Mouse (Mus musculus) limb, embryonic 11.5 days (tissue): Measurements from ENCODE around the gene Nr2e3. TPM values are rescaled to one million over a fixed set of nuclear protein-coding genes. Genes with fewer than 3 reads are reported as not detected.
A peak's percentile ranks its signal among the peaks of the same experiment; 100 is the strongest.

ENCODE experiments used
- ATAC-seq: fragments of 200-750 bp; cut with Nextera tagmentation; 2 replicates; pipeline ENCODE4 v1.8.0; 2017; ENCODE audit warnings: low read depth; ENCODE audit not compliant: insufficient number of reproducible peaks, low FRiP score, low TSS enrichment
- DNase-seq: peaks from one replicate; pipeline ENCODE4 v3.0.0-alpha.2; 2015; ENCODE audit warnings: low spot score
- H3K27ac ChIP-seq: fragments of 300-500 bp; sonication (generic); replicated peaks from 2 replicates; pipeline ENCODE4 v1.5.1; 2014; ENCODE audit warnings: low read depth, mild to moderate bottlenecking, low read length
- H3K27me3 ChIP-seq: fragments of 300-500 bp; sonication (generic); 2 replicates; pipeline ENCODE4 v1.6.1; 2014; ENCODE audit warnings: mild to moderate bottlenecking, low read length, mixed read lengths; ENCODE audit not compliant: control insufficient read depth, insufficient read depth
- H3K36me3 ChIP-seq: fragments of 300-500 bp; sonication (generic); 2 replicates; pipeline ENCODE4 v1.6.1; 2014; ENCODE audit warnings: mild to moderate bottlenecking, low read length, moderate library complexity, mixed read lengths; ENCODE audit not compliant: control insufficient read depth, insufficient read depth
- H3K4me1 ChIP-seq: fragments of 300-500 bp; sonication (generic); 2 replicates; pipeline ENCODE4 v1.6.1; 2014; ENCODE audit warnings: low read length, mixed read lengths; ENCODE audit not compliant: control insufficient read depth, insufficient read depth
- H3K4me2 ChIP-seq: fragments of 300-500 bp; sonication (generic); 2 replicates; pipeline ENCODE4 v1.6.1; 2014; ENCODE audit warnings: low read depth, mild to moderate bottlenecking, moderate library complexity; ENCODE audit not compliant: severe bottlenecking
- H3K4me3 ChIP-seq: fragments of 300-500 bp; sonication (generic); 2 replicates; pipeline ENCODE4 v1.5.1; 2014; ENCODE audit warnings: low read depth, low read length
- H3K9ac ChIP-seq: fragments of 300-500 bp; sonication (generic); 2 replicates; pipeline ENCODE4 v1.6.1; 2014; ENCODE audit warnings: mild to moderate bottlenecking, low read length
- H3K9me3 ChIP-seq: fragments of 300-500 bp; sonication (generic); 2 replicates; pipeline ENCODE4 v1.6.1; 2016; ENCODE audit warnings: low read length; ENCODE audit not compliant: control insufficient read depth
- WGBS: fragments of 180-500 bp; shearing (Covaris S2); extraction: QIAGEN DNeasy Blood & Tissue Kit; methylation state at CpG from one replicate; pipeline ENCODE4 v1.1.7; 2014; 5-methylcytosine and 5-hydroxymethylcytosine counted together
- polyA plus RNA-seq: library from polyadenylated mRNA; unstranded; fragments of >200 nt; fragmentation: Nextera tagmentation; extraction: Ambion mirVana; gene quantifications from 2 replicates; pipeline ENCODE4 v1.2.1, GENCODE M21; 2014

Nr2e3 gene
- 0.71 and 1.1 TPM in 2 replicates for polyA plus RNA-seq

DNA sequence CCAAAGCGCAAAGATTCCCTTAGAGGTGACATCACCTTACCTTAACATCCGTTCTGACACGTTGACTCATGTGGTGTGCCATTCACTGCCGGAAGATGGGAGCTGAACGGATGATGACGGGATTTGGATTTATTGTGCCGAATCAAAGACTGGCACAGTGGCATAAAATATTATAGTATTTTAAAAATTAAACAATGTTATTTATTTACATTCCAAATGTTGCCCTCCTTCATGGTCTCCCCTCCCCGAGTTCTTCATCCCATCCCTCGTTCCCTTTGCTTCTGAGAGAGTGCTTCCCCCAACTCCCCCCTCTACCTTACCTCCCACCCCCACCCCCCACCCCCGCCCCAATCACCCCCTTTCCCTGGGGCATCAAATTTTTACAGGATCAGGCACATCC, at the start of gene Nr2e3:
Gene Nr2e3, minus strand, starts transcription at position 101 of the 400 bp plus-strand sequence.
- no peaks in the 10 kb centered on the region for H3K27me3 ChIP-seq
- H3K4me2 ChIP-seq: no peak within 1 kb of the TSS
- no peak within 1 kb of the TSS for H3K27ac ChIP-seq
- ATAC-seq (no peak), DNase-seq (no peak)
- H3K4me1 ChIP-seq: peaks cover 5% of the 10 kb centered on the region
- no peak within 1 kb of the TSS for H3K4me3 ChIP-seq
- H3K9me3 ChIP-seq: no peaks in the 10 kb centered on the region
- H3K9ac ChIP-seq: no peak within 1 kb of the TSS
- H3K36me3 ChIP-seq: no peaks in the 10 kb centered on the region
- 87% methylated on average over 10 of the region's 10 CpGs for WGBS

DNA sequence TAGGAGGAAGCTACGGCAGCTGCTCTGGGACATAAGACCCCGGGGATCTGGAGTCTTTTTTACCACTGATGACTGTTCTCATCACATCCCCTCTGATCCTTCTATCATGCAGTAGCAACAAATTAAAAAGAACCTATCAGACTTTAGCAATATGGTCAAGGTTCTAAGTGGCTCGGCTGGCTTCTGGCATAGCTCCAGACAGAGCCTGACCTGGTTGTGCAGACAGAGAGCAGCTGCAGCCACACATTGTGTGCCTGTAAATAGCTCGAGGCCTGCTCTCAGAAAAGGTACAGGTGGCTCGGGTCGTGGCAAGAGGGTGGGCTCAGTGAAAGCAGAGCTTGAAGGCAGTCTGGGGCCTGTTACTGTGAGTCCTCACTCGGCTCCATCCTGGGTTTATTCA, 48.5 kb upstream of the Nr2e3 start:
- Histone ChIP-seq H3K4me1 (peaks cover 5% of the 10 kb centered on the region; the same call in 1 of the 2 replicates), H3K27ac (no peak overlapping the region), H3K36me3 (no peaks in the 10 kb centered on the region), H3K4me3 (no peak overlapping the region), H3K9ac (no peak overlapping the region), H3K27me3 (no peaks in the 10 kb centered on the region), H3K9me3 (no peaks in the 10 kb centered on the region), H3K4me2 (no peak overlapping the region)
- DNase-seq (no peak), ATAC-seq (no peak)
- WGBS: 60% methylated on average over 7 of the region's 7 CpGs

DNA sequence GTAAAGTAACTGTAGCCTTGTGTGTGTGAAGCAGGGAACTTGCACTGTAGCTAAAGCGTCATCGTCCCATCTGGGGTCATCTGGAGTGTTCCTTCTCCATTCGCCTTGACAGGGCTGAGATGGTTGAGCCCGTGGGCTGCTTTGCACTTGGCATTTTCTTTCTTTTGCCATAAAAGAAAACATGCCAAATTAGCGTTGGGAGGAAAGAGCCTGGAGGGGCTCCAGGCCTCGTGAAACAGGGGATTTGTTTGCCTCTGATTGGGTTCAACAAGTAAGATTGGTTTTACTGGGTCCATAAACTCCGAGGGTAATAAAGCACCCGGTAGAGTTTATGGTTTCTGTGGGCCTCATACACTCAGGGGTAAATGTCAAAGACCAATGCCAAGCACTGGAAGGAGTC, 41.9 kb upstream of the Nr2e3 start:
- 37% methylated on average over 8 of the region's 8 CpGs for WGBS
- 0 out of 2 replicates have a peak, but pooled peaks cover 5% of the 10 kb centered on the region for H3K4me1 ChIP-seq
- H3K36me3 ChIP-seq: no peaks in the 10 kb centered on the region
- no peak overlapping the region for H3K4me2 ChIP-seq
- no peaks in the 10 kb centered on the region for H3K9me3 ChIP-seq
- no peak overlapping the region for H3K9ac ChIP-seq
- peak; percentile 59 for DNase-seq
- H3K4me3 ChIP-seq: no peak overlapping the region
- no peaks in the 10 kb centered on the region for H3K27me3 ChIP-seq
- peak overlapping the region; percentile 16 for H3K27ac ChIP-seq
- ATAC-seq: peak; percentile 39; the same call in 1 of the 2 replicates

DNA sequence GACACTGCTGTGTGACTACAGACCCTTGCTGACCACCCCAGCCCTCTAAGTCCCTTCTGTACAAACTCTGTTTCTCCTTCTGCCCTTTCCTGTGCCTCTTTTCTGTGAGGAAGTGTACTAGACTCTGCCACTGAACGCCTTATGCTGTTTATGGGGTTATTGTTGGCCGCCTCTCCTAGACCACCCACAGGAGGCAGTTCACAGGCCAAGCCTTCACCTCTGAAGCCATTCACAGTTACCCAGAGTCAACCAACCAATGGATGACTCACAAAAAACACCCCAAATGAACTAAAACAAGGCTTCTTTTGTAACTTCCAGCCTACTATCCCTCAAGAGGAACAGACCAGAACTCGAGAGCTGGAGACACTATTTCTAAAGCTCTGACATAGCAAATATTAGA, 41.0 kb upstream of the Nr2e3 start:
- no peak overlapping the region for H3K9ac ChIP-seq
- no peak overlapping the region for H3K4me2 ChIP-seq
- ATAC-seq: no peak
- 60% methylated on average over 3 of the region's 3 CpGs for WGBS
- no peak for DNase-seq
- H3K36me3 ChIP-seq: no peaks in the 10 kb centered on the region
- no peaks in the 10 kb centered on the region for H3K27me3 ChIP-seq
- H3K4me1 ChIP-seq: 0 out of 2 replicates have a peak, but pooled peaks cover 5% of the 10 kb centered on the region
- no peak overlapping the region for H3K4me3 ChIP-seq
- no peak overlapping the region for H3K27ac ChIP-seq
- no peaks in the 10 kb centered on the region for H3K9me3 ChIP-seq

DNA sequence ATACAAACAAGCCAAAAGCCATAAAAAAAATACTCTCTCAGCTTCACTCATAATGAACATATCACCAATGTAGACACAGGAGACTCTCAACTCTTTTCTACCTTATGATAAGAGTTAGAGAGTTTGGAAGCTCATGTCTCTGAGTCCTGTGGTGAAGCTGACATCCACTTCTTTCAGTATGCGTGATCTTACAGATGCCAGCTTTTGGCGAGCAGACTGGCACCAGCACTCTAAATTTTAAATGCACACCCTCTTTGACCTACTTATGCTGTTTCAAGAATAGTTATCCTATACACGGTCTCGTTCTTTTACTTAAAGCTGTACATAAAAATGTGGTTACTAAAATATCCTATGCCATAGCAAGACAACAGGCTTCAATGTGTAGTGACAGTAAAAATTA, 37.3 kb upstream of the Nr2e3 start:
- H3K4me1 ChIP-seq: 0 out of 2 replicates have a peak, but pooled peaks cover 5% of the 10 kb centered on the region
- no peaks in the 10 kb centered on the region for H3K9me3 ChIP-seq
- DNase-seq: no peak
- no peak overlapping the region for H3K4me2 ChIP-seq
- no peaks in the 10 kb centered on the region for H3K27me3 ChIP-seq
- H3K36me3 ChIP-seq: no peaks in the 10 kb centered on the region
- H3K4me3 ChIP-seq: no peak overlapping the region
- 90% methylated on average over 4 of the region's 4 CpGs for WGBS
- no peak overlapping the region for H3K9ac ChIP-seq
- no peak overlapping the region for H3K27ac ChIP-seq
- no peak for ATAC-seq

DNA sequence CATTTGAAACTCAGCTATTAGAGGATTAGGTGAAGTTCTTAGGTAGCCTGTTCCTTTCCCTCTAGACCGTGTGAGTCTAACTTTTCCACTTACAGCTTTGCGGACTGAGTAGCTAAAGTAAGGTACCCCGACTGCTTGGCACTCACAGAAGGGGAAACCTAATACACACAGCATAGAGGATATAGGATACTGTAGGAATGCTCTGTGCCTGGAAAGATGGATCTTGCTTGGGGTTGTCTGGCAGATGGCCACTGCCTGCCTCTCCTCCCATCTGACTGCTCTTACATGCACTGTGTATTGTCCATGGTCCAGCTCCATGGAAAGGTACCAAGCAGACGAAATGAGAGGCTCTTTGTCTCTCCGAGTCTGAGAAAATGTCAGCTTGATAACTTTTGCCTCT, 30.9 kb upstream of the Nr2e3 start:
- H3K4me2 ChIP-seq: no peak overlapping the region
- H3K27ac ChIP-seq: no peak overlapping the region
- no peak overlapping the region for H3K4me3 ChIP-seq
- H3K9me3 ChIP-seq: no peaks in the 10 kb centered on the region
- H3K4me1 ChIP-seq: no peaks in the 10 kb centered on the region
- no peak overlapping the region for H3K9ac ChIP-seq
- H3K36me3 ChIP-seq: no peaks in the 10 kb centered on the region
- DNase-seq (no peak), ATAC-seq (no peak)
- WGBS: 87% methylated on average over 5 of the region's 5 CpGs
- no peaks in the 10 kb centered on the region for H3K27me3 ChIP-seq

DNA sequence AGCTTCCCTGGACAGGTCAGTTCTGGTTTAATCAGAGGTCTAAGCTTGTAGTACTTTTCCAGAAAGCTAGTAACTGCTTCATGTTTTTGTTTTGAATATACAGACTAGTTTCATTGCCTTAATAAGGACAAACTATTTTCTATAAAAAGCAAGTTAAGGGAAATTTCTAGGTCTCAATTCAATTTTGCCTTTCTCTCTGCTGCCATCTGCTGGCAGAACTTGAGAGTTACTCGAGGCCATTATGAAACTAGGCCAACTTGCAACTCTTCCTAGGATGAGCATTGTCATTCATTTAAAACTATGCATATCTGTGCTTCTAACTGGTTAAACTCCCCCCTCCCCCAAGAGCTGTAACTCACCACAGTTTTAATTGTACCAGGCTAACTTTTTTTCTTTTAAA, 29.4 kb upstream of the Nr2e3 start:
- Histone ChIP-seq H3K9ac (no peak overlapping the region), H3K9me3 (no peaks in the 10 kb centered on the region), H3K36me3 (no peaks in the 10 kb centered on the region), H3K27me3 (no peaks in the 10 kb centered on the region), H3K27ac (no peak overlapping the region), H3K4me1 (no peaks in the 10 kb centered on the region), H3K4me2 (no peak overlapping the region), H3K4me3 (no peak overlapping the region)
- DNase-seq (peak; percentile 77), ATAC-seq (no peak)
- 0% methylated on average over 1 of the region's 1 CpGs for WGBS

DNA sequence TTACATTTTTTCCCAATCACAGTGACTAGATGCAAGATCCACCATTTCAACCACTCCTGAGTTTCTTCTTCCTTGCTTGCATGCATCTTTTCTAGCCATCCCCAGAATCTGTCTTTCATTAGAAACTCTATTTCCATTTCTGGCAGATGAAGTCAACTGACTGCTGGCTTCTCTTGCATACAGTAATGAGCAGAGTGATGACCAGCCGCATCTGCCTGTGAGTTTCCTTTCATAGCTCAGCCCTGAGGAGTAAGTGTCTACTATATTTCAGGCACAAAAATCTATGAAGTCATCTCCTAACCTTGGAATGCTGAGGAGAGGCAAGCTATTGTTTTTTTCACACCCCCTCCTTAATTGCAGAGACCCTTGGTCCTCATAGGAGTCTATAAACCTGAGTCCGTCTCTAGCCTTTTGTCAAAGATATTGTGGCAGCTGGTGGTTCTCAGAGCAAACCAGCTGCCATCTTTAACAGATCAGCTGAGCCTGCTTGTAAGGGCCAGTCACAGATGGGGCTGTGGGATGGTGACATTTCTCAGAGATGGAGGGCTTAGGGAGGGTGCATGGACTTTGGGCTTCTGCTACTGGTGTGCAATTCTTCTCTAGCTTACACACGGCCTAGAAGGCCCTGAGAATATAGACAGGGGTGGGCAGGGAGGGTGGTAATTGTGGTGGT, 25.6 kb upstream of the Nr2e3 start:
- Histone ChIP-seq H3K4me1 (no peaks in the 10 kb centered on the region), H3K27ac (no peak overlapping the region), H3K27me3 (no peaks in the 10 kb centered on the region), H3K9me3 (no peaks in the 10 kb centered on the region), H3K9ac (no peak overlapping the region), H3K4me3 (no peak overlapping the region), H3K4me2 (no peak overlapping the region), H3K36me3 (no peaks in the 10 kb centered on the region)
- DNase-seq (no peak), ATAC-seq (no peak)
- WGBS: 86% methylated on average over 3 of the region's 3 CpGs

DNA sequence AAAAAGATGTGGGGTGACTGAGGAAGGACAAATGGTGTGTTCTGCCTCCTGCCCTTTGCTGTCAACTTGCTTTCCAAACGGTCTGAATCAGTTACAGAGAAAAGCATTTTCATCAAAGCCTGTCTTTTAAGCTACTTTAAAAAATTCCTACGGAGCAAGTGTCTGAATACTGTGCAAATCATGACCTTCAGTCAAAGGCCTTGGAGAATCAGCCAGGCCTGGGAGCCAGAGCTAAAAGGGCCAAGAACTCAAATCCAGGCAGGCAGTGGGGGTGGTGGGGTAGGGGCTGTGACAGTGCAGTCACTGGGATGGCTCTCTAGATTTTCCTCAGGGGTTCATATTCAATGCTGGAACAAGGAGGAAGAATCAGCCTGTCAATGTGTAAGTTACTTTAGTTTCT, 20.7 kb upstream of the Nr2e3 start:
- Histone ChIP-seq H3K36me3 (no peaks in the 10 kb centered on the region), H3K27me3 (no peaks in the 10 kb centered on the region), H3K4me1 (no peaks in the 10 kb centered on the region), H3K4me3 (no peak overlapping the region), H3K27ac (no peak overlapping the region), H3K9ac (no peak overlapping the region), H3K4me2 (no peak overlapping the region), H3K9me3 (no peaks in the 10 kb centered on the region)
- ATAC-seq: no peak
- DNase-seq: no peak
- WGBS: 67% methylated on average over 2 of the region's 2 CpGs
